Mouse (Mus musculus): Measurements from ENCODE around the gene Klk1. TPM values are rescaled to one million over a fixed set of nuclear protein-coding genes. Genes with fewer than 3 reads are reported as not detected.

Klk1 gene
- polyA plus RNA-seq, 1 experiment from 2014 or later, result not detected

DNA sequence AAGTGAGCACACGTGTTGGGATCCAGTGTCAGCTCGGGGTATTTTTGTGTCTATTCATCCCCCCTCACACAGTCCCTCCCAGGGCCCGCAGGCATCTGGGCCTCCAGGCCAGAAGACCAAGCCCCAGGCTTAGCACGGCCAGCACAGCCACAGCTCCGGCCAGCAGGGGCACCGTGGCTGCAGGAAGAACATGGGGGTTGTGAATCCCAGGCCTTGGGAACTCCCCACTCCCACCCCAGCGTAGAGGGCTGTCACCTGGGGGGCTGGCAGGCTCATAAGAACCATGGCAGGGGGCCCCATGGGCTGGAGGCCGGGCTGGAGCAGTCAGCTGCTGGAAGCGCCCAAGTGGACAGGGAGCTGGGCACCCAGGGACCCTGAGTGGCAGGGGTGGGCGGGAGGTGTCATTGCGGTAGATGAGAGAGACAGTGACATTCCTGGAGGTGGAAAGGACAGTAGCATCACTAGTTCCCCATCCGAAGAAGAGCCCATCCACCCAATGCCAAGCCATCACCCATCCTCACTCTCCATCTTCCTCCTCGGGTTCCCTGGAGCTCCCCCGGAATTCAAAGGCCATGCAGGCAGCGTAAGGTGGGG lies 28.0 kb downstream of the Klk1 start:
- DNase-seq (ENCODE audit: low read depth, low spot score) (no peak), ATAC-seq (no peak)
- ChIA-PET CTCF (interaction anchor here (1.1 to 1.4 kb wide), 2 partner anchors 10 kb away, joined by 4 to 5 read pairs; no protein-coding TSS in a partner anchor), POLR2A (interaction anchor here (0.6 kb wide), 1 partner anchor 30 kb away, joined by 5 read pairs; no protein-coding TSS in a partner anchor)
- no peaks in the 10 kb centered on the region for H3K27me3 ChIP-seq
- in situ Hi-C loops (cut with MboI; ENCODE audit: low pct_unique_long_range_greater_than_20kb), result no loop called here
- no peak for TF ChIP-seq CTCF (IDR thresholded peaks at IDR 0.05)

GRCm38 (mm10) chr7:44254930-44255329 lies 29.8 kb downstream of the Klk1 start:
- no peaks in the 10 kb centered on the region for H3K27me3 ChIP-seq
- in situ Hi-C loops (cut with MboI; ENCODE audit: low pct_unique_long_range_greater_than_20kb), result loop anchor here (5.0 kb wide), 1 partner anchor 212 kb away; the partner anchor contains the start of genes Aspdh and Josd2
- CTCF ChIA-PET, result no interaction called here
- TF ChIP-seq CTCF (IDR thresholded peaks at IDR 0.05), result no peak
- ATAC-seq, result no peak
- POLR2A ChIA-PET, result interaction anchor here (0.7 kb wide), 1 partner anchor 119 kb away, joined by 5 read pairs; no protein-coding TSS in a partner anchor
- no peak for DNase-seq (ENCODE audit: low read depth, low spot score)

DNA sequence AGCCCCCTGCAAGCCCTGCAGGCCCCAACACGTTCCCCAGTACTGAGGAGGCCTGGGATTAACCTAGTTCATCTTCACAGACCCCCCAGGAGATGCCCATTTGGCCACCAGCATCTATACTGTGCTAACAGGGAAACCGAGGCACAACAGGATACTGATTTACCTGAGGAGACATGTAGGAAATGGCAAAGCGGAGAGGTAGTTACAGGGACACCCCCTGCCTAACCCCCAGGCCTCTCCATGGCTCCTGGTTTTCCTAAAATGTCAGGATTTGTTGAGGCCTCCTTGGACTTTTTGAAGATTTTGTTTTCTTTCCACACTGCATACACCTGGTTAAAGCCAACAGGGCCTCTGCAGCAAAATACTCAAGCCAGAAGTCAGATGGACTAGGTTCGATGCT lies 32.1 kb downstream of the Klk1 start, which contains the start of gene Acp4:
Gene Acp4, minus strand, starts transcription at position 101 of the 400 bp plus-strand sequence.
- DNase-seq (ENCODE audit: low read depth, low spot score) (no peak), ATAC-seq (no peak)
- H3K27me3 ChIP-seq, result peaks cover 3% of the 10 kb centered on the region
- in situ Hi-C loops (cut with MboI; ENCODE audit: low pct_unique_long_range_greater_than_20kb), result loop anchor here (5.0 kb wide), 1 partner anchor 210 kb away; the partner anchor contains the start of genes Aspdh and Josd2
- ChIA-PET POLR2A (no interaction called here), CTCF (no interaction called here)
- no peak for TF ChIP-seq CTCF (IDR thresholded peaks at IDR 0.05)

GRCm38 (mm10) chr7:44260410-44260809 lies 35.2 kb downstream of the Klk1 start:
- POLR2A ChIA-PET, result interaction anchor here (0.6 to 0.7 kb wide), 2 partner anchors 8 to 91 kb away, joined by 3 to 4 read pairs; no protein-coding TSS in a partner anchor
- no peak for DNase-seq (ENCODE audit: low read depth, low spot score)

DNA sequence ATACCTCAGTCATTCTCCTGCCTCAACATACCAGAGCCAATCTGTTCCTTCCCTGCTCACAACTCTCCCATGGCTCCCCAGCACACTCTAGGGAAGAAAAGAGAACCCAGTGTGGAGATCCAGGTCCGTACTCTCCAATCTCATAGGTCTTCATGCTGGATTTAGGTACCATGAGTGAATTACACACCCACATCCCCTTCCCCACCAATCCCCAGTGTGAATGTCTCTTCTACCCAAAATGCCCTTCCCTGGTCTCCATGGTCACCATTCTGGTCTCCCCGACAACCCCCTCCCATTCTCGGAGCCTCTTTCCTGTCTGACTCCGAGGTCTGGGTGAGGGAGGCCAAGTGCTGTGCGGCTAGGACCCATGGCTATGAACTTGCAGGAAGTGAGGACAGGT lies 36.0 kb downstream of the Klk1 start, which contains the start of gene Gm15517:
Gene Gm15517, plus strand, starts transcription at position 301 of the 400 bp plus-strand sequence.
- ChIA-PET CTCF (interaction anchor here (1.2 kb wide), 1 partner anchor 67 kb away, joined by 3 read pairs; no protein-coding TSS in a partner anchor), POLR2A (interaction anchor here (0.6 kb wide), 1 partner anchor 9 kb away, joined by 3 read pairs; no protein-coding TSS in a partner anchor)
- peaks cover 3% of the 10 kb centered on the region for H3K27me3 ChIP-seq
- TF ChIP-seq CTCF (IDR thresholded peaks at IDR 0.05), result no peak
- ATAC-seq (no peak), DNase-seq (ENCODE audit: low read depth, low spot score) (no peak)
- in situ Hi-C loops (cut with MboI; ENCODE audit: low pct_unique_long_range_greater_than_20kb), result loop anchor here (5.0 kb wide), 2 partner anchors 41 to 91 kb away; no protein-coding TSS in a partner anchor

More at GRCm38 (mm10) chr7:44260410-44260809, 35.2 kb downstream of the Klk1 start:
- in situ Hi-C loops (cut with MboI; ENCODE audit: low pct_unique_long_range_greater_than_20kb), result loop anchor here (5.0 kb wide), 2 partner anchors 42 to 92 kb away; no protein-coding TSS in a partner anchor
- TF ChIP-seq CTCF (IDR thresholded peaks at IDR 0.05), result no peak
- ATAC-seq, result no peak
- peaks cover 3% of the 10 kb centered on the region for H3K27me3 ChIP-seq
- CTCF ChIA-PET, result interaction anchor here (1.0 to 1.2 kb wide), 2 partner anchors 67 to 91 kb away, joined by 3 read pairs; no protein-coding TSS in a partner anchor

- peaks cover 11% of the 10 kb centered on the region for H3K27me3 ChIP-seq
- peak; percentile 69 for ATAC-seq
- POLR2A ChIA-PET, result interaction anchor here (0.6 kb wide), 1 partner anchor 87 kb away, joined by 4 read pairs; no protein-coding TSS in a partner anchor
- in situ Hi-C loops (cut with MboI; ENCODE audit: low pct_unique_long_range_greater_than_20kb), result loop anchor here (5.0 kb wide), 2 partner anchors 39 to 89 kb away; no protein-coding TSS in a partner anchor
- peak; percentile 99 for TF ChIP-seq CTCF (IDR thresholded peaks at IDR 0.05)
- peak; percentile 67 for DNase-seq (ENCODE audit: low read depth, low spot score)
- CTCF ChIA-PET, result interaction anchor here (0.6 to 1.9 kb wide), 17 partner anchors 9 to 250 kb away, joined by 3 to 17 read pairs (median 4); no protein-coding TSS in a partner anchor
Observed at GRCm38 (mm10) chr7:44262791-44263643, 37.9 kb downstream of the Klk1 start.

- DNase-seq (ENCODE audit: low read depth, low spot score) (no peak), ATAC-seq (peak; percentile 22)
- ChIA-PET POLR2A (interaction anchor here (0.6 kb wide), 1 partner anchor 31 kb away, joined by 3 read pairs; no protein-coding TSS in a partner anchor), CTCF (no interaction called here)
- no peak for TF ChIP-seq CTCF (IDR thresholded peaks at IDR 0.05)
- peaks cover 16% of the 10 kb centered on the region for H3K27me3 ChIP-seq
- in situ Hi-C loops (cut with MboI; ENCODE audit: low pct_unique_long_range_greater_than_20kb), result no loop called here
Observed at GRCm38 (mm10) chr7:44268117-44268516, 43.0 kb downstream of the Klk1 start.

DNA sequence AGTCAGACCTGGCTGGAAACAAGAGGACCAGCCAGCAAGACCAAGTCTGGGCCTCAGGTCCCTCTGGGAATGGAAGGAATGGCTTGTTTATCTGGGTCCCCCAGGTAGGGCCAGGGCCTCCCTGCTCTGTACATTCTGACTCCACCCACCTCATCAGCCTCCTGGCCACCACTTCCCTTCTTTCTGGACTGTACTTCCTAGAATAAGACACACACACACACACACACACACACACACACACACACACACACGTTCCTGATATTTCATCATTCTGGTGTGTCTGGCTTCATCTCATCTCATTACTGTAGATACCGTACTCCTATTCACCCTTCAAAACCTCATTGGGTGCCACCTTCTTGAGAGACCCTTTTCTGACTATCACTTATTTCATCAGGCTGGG lies 44.2 kb downstream of the Klk1 start:
- in situ Hi-C loops (cut with MboI; ENCODE audit: low pct_unique_long_range_greater_than_20kb), result no loop called here
- TF ChIP-seq CTCF (IDR thresholded peaks at IDR 0.05), result no peak
- ChIA-PET POLR2A (interaction anchor here (0.6 kb wide), 1 partner anchor 41 kb away, joined by 4 read pairs; the partner anchor contains the start of gene Shank1), CTCF (no interaction called here)
- H3K27me3 ChIP-seq, result peaks cover 16% of the 10 kb centered on the region
- DNase-seq (ENCODE audit: low read depth, low spot score) (no peak), ATAC-seq (no peak)

DNA sequence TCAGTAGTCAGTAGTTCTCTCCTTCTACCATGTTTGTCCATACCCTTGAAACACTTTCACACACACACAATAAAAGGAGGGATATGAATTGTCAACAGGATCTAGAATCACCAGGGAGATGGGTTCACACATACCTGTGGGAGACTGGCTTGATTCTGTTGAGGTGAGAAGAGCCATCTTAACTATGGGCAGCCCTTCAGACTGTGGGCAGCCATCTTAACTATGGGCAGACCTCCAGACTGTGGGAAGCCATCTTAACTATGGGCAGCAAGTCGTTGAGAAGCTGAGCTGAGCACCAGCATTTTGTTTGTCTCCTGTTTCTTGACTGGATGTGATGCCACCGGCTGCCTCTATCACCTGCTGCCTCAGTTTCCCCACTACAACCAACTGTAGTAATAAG lies 46.1 kb downstream of the Klk1 start:
- no peak for TF ChIP-seq CTCF (IDR thresholded peaks at IDR 0.05)
- in situ Hi-C loops (cut with MboI; ENCODE audit: low pct_unique_long_range_greater_than_20kb), result no loop called here
- peaks cover 18% of the 10 kb centered on the region for H3K27me3 ChIP-seq
- ChIA-PET CTCF (no interaction called here), POLR2A (no interaction called here)
- ATAC-seq, result no peak
- no peak for DNase-seq (ENCODE audit: low read depth, low spot score)

DNA sequence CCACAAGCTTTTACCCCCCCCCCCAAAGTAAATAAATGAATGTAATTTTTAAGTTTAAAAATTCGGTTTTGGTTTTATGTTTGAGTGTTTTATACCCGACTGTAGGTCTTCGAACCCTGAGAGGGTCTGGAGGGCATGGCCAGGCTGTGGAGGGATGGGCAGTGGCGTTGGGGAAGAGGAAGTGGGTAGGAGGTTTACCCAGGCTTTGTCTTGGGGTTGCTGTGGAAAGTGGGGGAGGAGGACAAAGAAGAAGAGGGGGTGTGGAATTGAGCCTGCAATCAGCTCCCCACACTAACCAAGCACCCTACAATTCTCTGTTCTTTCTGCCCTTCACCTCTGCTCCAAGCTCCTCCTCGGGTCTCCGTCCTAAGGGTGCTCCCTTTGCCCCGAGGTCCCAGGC lies 47.4 kb downstream of the Klk1 start:
- no peak for ATAC-seq
- CTCF ChIA-PET, result no interaction called here
- POLR2A ChIA-PET, result no interaction called here
- in situ Hi-C loops (cut with MboI; ENCODE audit: low pct_unique_long_range_greater_than_20kb), result no loop called here
- no peak for DNase-seq (ENCODE audit: low read depth, low spot score)
- peaks cover 18% of the 10 kb centered on the region for H3K27me3 ChIP-seq
- TF ChIP-seq CTCF (IDR thresholded peaks at IDR 0.05), result no peak

Data from Patski (cell line).